8 mouse cellular contexts compared by ENCODE assay signal in genomic region chr12:54202765-54203655, GRCm38 (mm10). TPM values are rescaled to one million over a fixed set of nuclear protein-coding genes. Genes with fewer than 3 reads are reported as not detected.
DNase-seq lines count a peak whose midpoint lies in the region; TF ChIP-seq lines count a peak whose summit lies in the region.

No protein-coding gene starts in this region.

- intact Hi-C loops in heart, postnatal 10 days (cut with DNase I): loop anchor here (2.0 to 5.0 kb wide), 6 partner anchors 14 to 344 kb away; no protein-coding TSS in a partner anchor
- intact Hi-C loops in left cerebral cortex, postnatal 36 days (cut with DNase I): no loop called here

- H3K27ac ChIP-seq in cortical plate, adult 2 months (ENCODE audit: insufficient read depth, low read length): no peak overlapping the region

- H3K4me1 ChIP-seq in cortical plate, adult 2 months (ENCODE audit: control insufficient read depth, insufficient read depth, low read length): no peaks in the 10 kb centered on the region

- TF ChIP-seq CTCF in cortical plate, adult 2 months (IDR thresholded peaks at IDR 0.05; ENCODE audit: extremely low read depth, insufficient read depth, low read length): no peak

- peak; percentile 62 for DNase-seq in embryo, embryonic 10 days (ENCODE audit: low spot score)
- no peak for DNase-seq in embryo, embryonic 9.5 days (ENCODE audit: extremely low spot score)
- peak; percentile 47 for DNase-seq in CD4-positive helper T cell, adult 2 months (ENCODE audit: low read depth, low spot score)
- peak; percentile 58 to 71 for DNase-seq in heart, postnatal 10 days
- peak; percentile 14 to 39 for DNase-seq in left cerebral cortex, postnatal 36 days (ENCODE audit: low spot score in 2 of 2)
- DNase-seq in mesoderm, embryonic 11.5 days (ENCODE audit: low read depth, low spot score): peak; percentile 58
- DNase-seq in spleen, postnatal 4 days (ENCODE audit: low spot score in 2 of 2): peak; percentile 34 to 74

- peak overlapping the region; percentile 67 for H3K4me3 ChIP-seq in cortical plate, adult 2 months (ENCODE audit: insufficient read depth, low read length)

- TF ChIP-seq POLR2A in cortical plate, adult 2 months (IDR thresholded peaks at IDR 0.05; ENCODE audit: extremely low read depth, insufficient read depth, low read length): no peak

RNA-seq across cellular contexts. Expression of gene Egln3, which starts 0.7 kb away (rescaled TPM):
- 5.3 and 6.3 TPM in 2 replicates for polyA plus RNA-seq in cortical plate, adult 2 months (2012; rRNA removed)
- total RNA-seq in heart, postnatal 10 days (2021): 10 to 100 TPM; 39.0 to 49.5 TPM
- total RNA-seq in left cerebral cortex, postnatal 36 days (2021): 1 to 10 TPM; 9.1 to 9.9 TPM
